Comparison of ENCODE assay signal across 8 mouse cellular contexts in genomic region chr9:44720358-44721153, GRCm38 (mm10). TPM values are rescaled to one million over a fixed set of nuclear protein-coding genes. Genes with fewer than 3 reads are reported as not detected.
DNase-seq lines count a peak whose midpoint lies in the region; ATAC-seq and TF ChIP-seq lines count a peak whose summit lies in the region.

No protein-coding gene starts in this region.

- intact Hi-C loops in left cerebral cortex, adult 2 months (cut with DNase I): no loop called here
- intact Hi-C loops in left cerebral cortex, postnatal 10 days (cut with DNase I): no loop called here

- peak overlapping the region; percentile 77 for H3K4me2 ChIP-seq in embryonic facial prominence, embryonic 11.5 days (ENCODE audit: low read depth, low read length)
- H3K4me2 ChIP-seq in hindbrain, embryonic 12.5 days (replicated peaks): peak overlapping the region; percentile 90

- in situ Hi-C loops in ES-E14 (cut with MboI; ENCODE audit: low sequenced_read_pairs in 2 of 2, unreplicated experiment in 2 of 2): no loop called here

- ATAC-seq in embryonic facial prominence, embryonic 11.5 days (replicated peaks; ENCODE audit: insufficient number of reproducible peaks, low FRiP score, low TSS enrichment, low read depth): 0 out of 2 replicates have a peak, but pooled peaks have one; percentile 9
- ATAC-seq in hindbrain, embryonic 12.5 days (ENCODE audit: low FRiP score): peak; percentile 24

- 19% methylated on average over 9 of the region's 9 CpGs for WGBS in embryonic facial prominence, embryonic 11.5 days
- 20% methylated on average over 9 of the region's 9 CpGs for WGBS in hindbrain, embryonic 12.5 days
- 21% methylated on average over 9 of the region's 9 CpGs for WGBS in macrophage (ENCODE audit: missing documents)

- peak overlapping the region; percentile 88 for H3K27ac ChIP-seq in left cerebral cortex, adult 2 months
- H3K27ac ChIP-seq in ES-E14 (ENCODE audit: insufficient read depth, low read depth, low read length, poor library complexity, severe bottlenecking) (no peak overlapping the region), macrophage (no peak overlapping the region)
- peak overlapping the region; percentile 70 for H3K27ac ChIP-seq in embryonic facial prominence, embryonic 11.5 days (replicated peaks; ENCODE audit: low read depth, low read length)
- peak overlapping the region; percentile 88 for H3K27ac ChIP-seq in hindbrain, embryonic 12.5 days

- H3K4me3 ChIP-seq in left cerebral cortex, adult 2 months: peak overlapping the region; percentile 78
- H3K4me3 ChIP-seq in ES-E14 (ENCODE audit: insufficient read depth in 1 of 2, low read depth in 1 of 2, low read length in 2 of 2, poor library complexity in 1 of 2, severe bottlenecking in 1 of 2) (peak overlapping the region; percentile 72 to 77), macrophage (ENCODE audit: inconsistent target) (peak overlapping the region; percentile 49)
- peak overlapping the region; percentile 81 for H3K4me3 ChIP-seq in embryonic facial prominence, embryonic 11.5 days (ENCODE audit: low read depth, low read length)
- peak overlapping the region; percentile 79 for H3K4me3 ChIP-seq in hindbrain, embryonic 12.5 days

- H3K4me1 ChIP-seq in ES-E14 (ENCODE audit: control insufficient read depth in 2 of 2, insufficient read depth in 2 of 2, low read length in 2 of 2, poor library complexity in 1 of 2): peaks cover 0 to 12% of the 10 kb centered on the region in 2 experiments; a peak in 2 of 4 replicates
- H3K4me1 ChIP-seq in embryonic facial prominence, embryonic 11.5 days (ENCODE audit: control insufficient read depth, insufficient read depth, low read length): peaks cover 10% of the 10 kb centered on the region
- peaks cover 59% of the 10 kb centered on the region for H3K4me1 ChIP-seq in hindbrain, embryonic 12.5 days

- no peak for DNase-seq in left cerebral cortex, adult 2 months (ENCODE audit: extremely low spot score in 1 of 2, low spot score in 2 of 2)
- DNase-seq in left cerebral cortex, postnatal 10 days (ENCODE audit: extremely low spot score in 1 of 2, low spot score in 2 of 2): no peak
- DNase-seq in ES-E14 (ENCODE audit: low read depth, low spot score): no peak
- peak; percentile 6 for DNase-seq in embryonic facial prominence, embryonic 11.5 days (ENCODE audit: low spot score)
- DNase-seq in urinary bladder, postnatal 14 days (ENCODE audit: low spot score): no peak
- no peak for DNase-seq in ovary, postnatal 14 days (ENCODE audit: low spot score)

- H3K79me2 ChIP-seq in macrophage (ENCODE audit: inconsistent target): no peaks in the 10 kb centered on the region

- no peaks in the 10 kb centered on the region for H3K27me3 ChIP-seq in embryonic facial prominence, embryonic 11.5 days (ENCODE audit: control insufficient read depth, insufficient read depth, low read length)
- no peaks in the 10 kb centered on the region for H3K27me3 ChIP-seq in hindbrain, embryonic 12.5 days

- H3K9ac ChIP-seq in ES-E14 (ENCODE audit: insufficient read depth, low read depth, low read length, poor library complexity, severe bottlenecking): peak overlapping the region; percentile 68
- peak overlapping the region; percentile 91 for H3K9ac ChIP-seq in embryonic facial prominence, embryonic 11.5 days (replicated peaks; ENCODE audit: low read length)
- peak overlapping the region; percentile 95 for H3K9ac ChIP-seq in hindbrain, embryonic 12.5 days

- no peaks in the 10 kb centered on the region for H3K36me3 ChIP-seq in ES-E14 (ENCODE audit: control insufficient read depth, insufficient read depth, low read length, poor library complexity, severe bottlenecking)
- peaks cover 3% of the 10 kb centered on the region for H3K36me3 ChIP-seq in embryonic facial prominence, embryonic 11.5 days (replicated peaks; ENCODE audit: control insufficient read depth, insufficient read depth, low read depth, low read length)
- H3K36me3 ChIP-seq in hindbrain, embryonic 12.5 days: peaks cover 24% of the 10 kb centered on the region
- no peaks in the 10 kb centered on the region for H3K36me3 ChIP-seq in macrophage (ENCODE audit: inconsistent target)

- TF ChIP-seq CTCF in left cerebral cortex, adult 2 months (IDR thresholded peaks at IDR 0.05): no peak

- H3K9me3 ChIP-seq in ES-E14 (ENCODE audit: control insufficient read depth, insufficient read depth, low read depth, low read length): no peaks in the 10 kb centered on the region
- no peaks in the 10 kb centered on the region for H3K9me3 ChIP-seq in embryonic facial prominence, embryonic 11.5 days (replicated peaks; ENCODE audit: control insufficient read depth, low read length)
- H3K9me3 ChIP-seq in hindbrain, embryonic 12.5 days (replicated peaks): no peaks in the 10 kb centered on the region

TF ChIP-seq in ES-E14, 5 proteins besides CTCF, POLR2A, EP300 and RAD21:
- TF ChIP-seq HCFC1 (IDR thresholded peaks at IDR 0.05; ENCODE audit: borderline replicate concordance, insufficient read depth, low read length): no peak
- no peak for TF ChIP-seq MAFK (IDR thresholded peaks at IDR 0.05; ENCODE audit: insufficient read depth, low read depth, low read length)
- TF ChIP-seq ZNF384 (IDR thresholded peaks at IDR 0.05; ENCODE audit: low read depth, low read length): no peak
- no peak for TF ChIP-seq CHD2 (IDR thresholded peaks at IDR 0.05; ENCODE audit: low read depth, low read length)
- no peak for TF ChIP-seq ZC3H11A (IDR thresholded peaks at IDR 0.05; ENCODE audit: borderline replicate concordance, low read depth, low read length)
TF ChIP-seq in ES-E14: peak in this region for 0.

RNA-seq across cellular contexts. Expression of gene Phldb1, which starts 14.4 kb away (rescaled TPM):
- total RNA-seq in left cerebral cortex, adult 2 months (2021): 10 to 100 TPM; 62.0 to 75.6 TPM
- 10 to 100 TPM; 82.6 to 89.0 TPM for total RNA-seq in left cerebral cortex, postnatal 10 days (2021)
- 25.8 and 44.0 TPM in 2 replicates for total RNA-seq in ES-E14 (2012; rRNA removed)
- 27.8 and 30.0 TPM in 2 replicates for polyA plus RNA-seq in embryonic facial prominence, embryonic 11.5 days (2014; fragmentation: Nextera tagmentation; extraction: Ambion mirVana)
- polyA plus RNA-seq in hindbrain, embryonic 12.5 days (2016; fragmentation: Nextera tagmentation; extraction: Ambion mirVana): 70.8 and 74.1 TPM in 2 replicates
- total RNA-seq in macrophage (2018; cell fraction: chromatin; rRNA removed): 1,000 to 10,000 TPM in 1 of 26 experiments, 100 to 1,000 TPM in 5, 10 to 100 TPM in 15, 1 to 10 TPM in 5; 5.9 to 1,053 (median 24.1) TPM
- total RNA-seq in macrophage (2018; cell fraction: cytosol; rRNA removed): 10 to 100 TPM in 3 of 26 experiments, 1 to 10 TPM in 23; 1.3 to 54.4 (median 2.9) TPM
- 100 to 1,000 TPM in 5 of 26 experiments, 10 to 100 TPM in 9, 1 to 10 TPM in 12; 2.8 to 191 (median 11.1) TPM for total RNA-seq in macrophage (2018; cell fraction: nucleus; rRNA removed)
- polyA plus RNA-seq in macrophage (2018): 2.4 to 6.4 TPM (median 2.6 TPM) in 3 replicates

RNA-seq across cellular contexts. Expression of gene Arcn1, which starts 47.1 kb away (rescaled TPM):
- 100 to 1,000 TPM in 1 of 2 experiments, 10 to 100 TPM in 1; 78.3 to 102 TPM for total RNA-seq in left cerebral cortex, adult 2 months (2021)
- total RNA-seq in left cerebral cortex, postnatal 10 days (2021): 100 to 1,000 TPM; 103 to 113 TPM
- 46.4 and 72.3 TPM in 2 replicates for total RNA-seq in ES-E14 (2012; rRNA removed)
- polyA plus RNA-seq in embryonic facial prominence, embryonic 11.5 days (2014; fragmentation: Nextera tagmentation; extraction: Ambion mirVana): 208 and 223 TPM in 2 replicates
- 179 and 194 TPM in 2 replicates for polyA plus RNA-seq in hindbrain, embryonic 12.5 days (2016; fragmentation: Nextera tagmentation; extraction: Ambion mirVana)
- 100 to 1,000 TPM in 25 of 26 experiments, 10 to 100 TPM in 1; 93.7 to 217 (median 158) TPM for total RNA-seq in macrophage (2018; cell fraction: chromatin; rRNA removed)
- total RNA-seq in macrophage (2018; cell fraction: cytosol; rRNA removed): 100 to 1,000 TPM in 14 of 26 experiments, 10 to 100 TPM in 12; 90.9 to 128 (median 106) TPM
- total RNA-seq in macrophage (2018; cell fraction: nucleus; rRNA removed): 100 to 1,000 TPM in 25 of 26 experiments, 10 to 100 TPM in 1; 94.2 to 230 (median 144) TPM
- 72.0 to 187 TPM (median 92.0 TPM) in 3 replicates for polyA plus RNA-seq in macrophage (2018)

RNA-seq across cellular contexts. Expression of gene Ift46, which starts 47.2 kb away (rescaled TPM):
- 10 to 100 TPM; 60.7 to 67.5 TPM for total RNA-seq in left cerebral cortex, adult 2 months (2021)
- 10 to 100 TPM; 75.4 to 78.2 TPM for total RNA-seq in left cerebral cortex, postnatal 10 days (2021)
- total RNA-seq in ES-E14 (2012; rRNA removed): 49.1 and 64.4 TPM in 2 replicates
- polyA plus RNA-seq in embryonic facial prominence, embryonic 11.5 days (2014; fragmentation: Nextera tagmentation; extraction: Ambion mirVana): 142 and 152 TPM in 2 replicates
- polyA plus RNA-seq in hindbrain, embryonic 12.5 days (2016; fragmentation: Nextera tagmentation; extraction: Ambion mirVana): 153 and 161 TPM in 2 replicates
- 10 to 100 TPM; 16.6 to 83.7 (median 45.7) TPM for total RNA-seq in macrophage (2018; cell fraction: chromatin; rRNA removed)
- total RNA-seq in macrophage (2018; cell fraction: cytosol; rRNA removed): 10 to 100 TPM; 19.4 to 53.1 (median 30.2) TPM
- 10 to 100 TPM; 13.9 to 51.8 (median 28.8) TPM for total RNA-seq in macrophage (2018; cell fraction: nucleus; rRNA removed)
- 21.5 to 65.7 TPM (median 33.6 TPM) in 3 replicates for polyA plus RNA-seq in macrophage (2018)

RNA-seq across cellular contexts. Expression of gene Treh, which starts 47.5 kb away (rescaled TPM):
- under 1 TPM in 1 of 2 experiments, not detected in 1; 0.16 TPM for total RNA-seq in left cerebral cortex, adult 2 months (2021)
- total RNA-seq in left cerebral cortex, postnatal 10 days (2021): not detected
- total RNA-seq in ES-E14 (2012; rRNA removed): not detected in 2 replicates
- not detected in 2 replicates for polyA plus RNA-seq in embryonic facial prominence, embryonic 11.5 days (2014; fragmentation: Nextera tagmentation; extraction: Ambion mirVana)
- not detected in 2 replicates for polyA plus RNA-seq in hindbrain, embryonic 12.5 days (2016; fragmentation: Nextera tagmentation; extraction: Ambion mirVana)
- total RNA-seq in macrophage (2018; cell fraction: chromatin; rRNA removed): not detected
- not detected for total RNA-seq in macrophage (2018; cell fraction: cytosol; rRNA removed)
- total RNA-seq in macrophage (2018; cell fraction: nucleus; rRNA removed): not detected
- not detected in 3 replicates for polyA plus RNA-seq in macrophage (2018)

Comparison
In these comparisons a context has a peak if more than half of its experiments do, and no peak if none do; other contexts are left out.
1. H3K27ac ChIP-seq: peak in left cerebral cortex, adult 2 months (single experiment), embryonic facial prominence, embryonic 11.5 days (single experiment) and hindbrain, embryonic 12.5 days (single experiment); none in ES-E14 (single experiment) and macrophage (single experiment).
2. Peak in every context shown above with its lines, with median percentiles within 50 percentile points of each other: H3K4me3 ChIP-seq and H3K9ac ChIP-seq.